Mouse (Mus musculus) hindbrain, embryonic 14.5 days (tissue): ENCODE results near the gene Dnase1l2. TPM values are rescaled to one million over a fixed set of nuclear protein-coding genes. Genes with fewer than 3 reads are reported as not detected.
"Not testable (repeated sequence)": the region's sequence is repeated elsewhere in the genome, so short reads cannot be mapped to it uniquely, and the experiment has no call there.

ENCODE experiments used
- ATAC-seq: fragments of 200-750 bp; cut with Nextera tagmentation; 2 replicates; pipeline ENCODE4 v1.8.0; 2017; ENCODE audit warnings: moderate number of reproducible peaks, mild to moderate bottlenecking, moderate TSS enrichment, moderate library complexity; ENCODE audit not compliant: low FRiP score
- DNase-seq: peaks from one replicate; pipeline ENCODE4 v3.0.0-alpha.2; 2015; ENCODE audit warnings: low spot score
- H3K27ac ChIP-seq: fragments of 300-500 bp; sonication (generic); 2 replicates; pipeline ENCODE4 v1.5.1; 2014; ENCODE audit warnings: mild to moderate bottlenecking, moderate library complexity
- H3K27me3 ChIP-seq: fragments of 300-500 bp; sonication (generic); 2 replicates; pipeline ENCODE4 v1.6.1; 2014; ENCODE audit warnings: mild to moderate bottlenecking, low read length, mixed read lengths; ENCODE audit not compliant: control insufficient read depth, insufficient read depth
- H3K36me3 ChIP-seq: fragments of 300-500 bp; sonication (generic); replicated peaks from 2 replicates; pipeline ENCODE4 v1.6.1; 2014; ENCODE audit not compliant: control insufficient read depth, insufficient read depth
- H3K4me1 ChIP-seq: fragments of 300-500 bp; sonication (generic); replicated peaks from 2 replicates; pipeline ENCODE4 v1.6.1; 2014; ENCODE audit warnings: antibody characterized with exemption, low read length, mixed read lengths; ENCODE audit not compliant: control insufficient read depth, insufficient read depth
- H3K4me2 ChIP-seq: fragments of 300-500 bp; sonication (generic); replicated peaks from 2 replicates; pipeline ENCODE4 v1.6.1; 2014; ENCODE audit warnings: mild to moderate bottlenecking, moderate library complexity
- H3K4me3 ChIP-seq: fragments of 300-500 bp; sonication (generic); replicated peaks from 2 replicates; pipeline ENCODE4 v1.5.1; 2014; ENCODE audit warnings: mild to moderate bottlenecking, low read length
- H3K9ac ChIP-seq: fragments of 300-500 bp; sonication (generic); 2 replicates; pipeline ENCODE4 v1.6.1; 2014
- H3K9me3 ChIP-seq: fragments of 300-500 bp; sonication (generic); 2 replicates; pipeline ENCODE4 v1.6.1; 2016; ENCODE audit warnings: low read length; ENCODE audit not compliant: control insufficient read depth
- WGBS: fragments of 180-500 bp; shearing (Covaris S2); extraction: QIAGEN DNeasy Blood & Tissue Kit; methylation state at CpG from one replicate; pipeline ENCODE4 v1.1.7; 2014; 5-methylcytosine and 5-hydroxymethylcytosine counted together
- polyA plus RNA-seq: library from polyadenylated mRNA; unstranded; fragments of >200 nt; fragmentation: Nextera tagmentation; extraction: Ambion mirVana; gene quantifications from 2 replicates; pipeline ENCODE4 v1.2.1, GENCODE M21; 2014

Dnase1l2 gene
- polyA plus RNA-seq, 1 experiment from 2014 or later, result 6.0 TPM

- no peaks in the 10 kb centered on the region for H3K9me3 ChIP-seq
- H3K4me1 ChIP-seq, result no peaks in the 10 kb centered on the region
- no peak overlapping the region for H3K9ac ChIP-seq
- no peak overlapping the region for H3K27ac ChIP-seq
- ATAC-seq, result no peak
- DNase-seq, result no peak
- WGBS, result 96% methylated on average over 14 of the region's 14 CpGs
- H3K4me2 ChIP-seq, result no peak overlapping the region
- H3K27me3 ChIP-seq, result no peaks in the 10 kb centered on the region
- H3K36me3 ChIP-seq, result peaks cover 95% of the 10 kb centered on the region
- no peak overlapping the region for H3K4me3 ChIP-seq
Measured at GRCm38 (mm10) chr17:24442107-24442506, 798 bp downstream of the Dnase1l2 start.

GRCm38 (mm10) chr17:24441148-24441547 is 1.8 kb downstream of the Dnase1l2 start:
- Histone ChIP-seq H3K36me3 (peaks cover 95% of the 10 kb centered on the region), H3K4me1 (no peaks in the 10 kb centered on the region), H3K4me3 (no peak overlapping the region), H3K27ac (no peak overlapping the region), H3K4me2 (no peak overlapping the region), H3K9me3 (no peaks in the 10 kb centered on the region), H3K9ac (no peak overlapping the region), H3K27me3 (no peaks in the 10 kb centered on the region)
- 43% methylated on average over 2 of the region's 2 CpGs for WGBS
- DNase-seq, result no peak
- no peak for ATAC-seq

- ATAC-seq (no peak), DNase-seq (no peak)
- Histone ChIP-seq H3K9me3 (no peaks in the 10 kb centered on the region), H3K4me2 (no peak overlapping the region), H3K36me3 (peaks cover 90% of the 10 kb centered on the region), H3K4me1 (no peaks in the 10 kb centered on the region), H3K27me3 (no peaks in the 10 kb centered on the region), H3K27ac (no peak overlapping the region), H3K9ac (no peak overlapping the region), H3K4me3 (no peak overlapping the region)
- 92% methylated on average over 8 of the region's 8 CpGs for WGBS
Measured at GRCm38 (mm10) chr17:24440377-24440776, 2.5 kb downstream of the Dnase1l2 start.

GRCm38 (mm10) chr17:24437016-24437415 is 5.9 kb downstream of the Dnase1l2 start:
- peak; percentile 71 for DNase-seq
- Histone ChIP-seq H3K9ac (no peak overlapping the region), H3K4me1 (no peaks in the 10 kb centered on the region), H3K9me3 (no peaks in the 10 kb centered on the region), H3K27me3 (no peaks in the 10 kb centered on the region), H3K36me3 (peaks cover 62% of the 10 kb centered on the region), H3K27ac (no peak overlapping the region), H3K4me3 (no peak overlapping the region), H3K4me2 (no peak overlapping the region)
- peak; percentile 45; the same call in 1 of the 2 replicates for ATAC-seq
- 82% methylated on average over 5 of the region's 5 CpGs for WGBS

- DNase-seq (no peak), ATAC-seq (no peak)
- no peaks in the 10 kb centered on the region for H3K27me3 ChIP-seq
- H3K9ac ChIP-seq, result no peak overlapping the region
- peaks cover 6% of the 10 kb centered on the region for H3K4me1 ChIP-seq
- H3K36me3 ChIP-seq, result peaks cover 15% of the 10 kb centered on the region
- no peak overlapping the region for H3K4me3 ChIP-seq
- 80% methylated on average over 14 of the region's 14 CpGs for WGBS
- H3K4me2 ChIP-seq, result no peak overlapping the region
- H3K9me3 ChIP-seq, result no peaks in the 10 kb centered on the region
- no peak overlapping the region for H3K27ac ChIP-seq
Measured at GRCm38 (mm10) chr17:24429201-24429983, 13.5 kb downstream of the Dnase1l2 start.

- H3K27ac ChIP-seq, result peak overlapping the region; percentile 96; the same call in 1 of the 2 replicates
- peak overlapping the region; percentile 57 for H3K4me3 ChIP-seq
- H3K4me1 ChIP-seq, result peaks cover 6% of the 10 kb centered on the region
- ATAC-seq (no peak), DNase-seq (no peak)
- peak overlapping the region; percentile 69 for H3K4me2 ChIP-seq
- no peaks in the 10 kb centered on the region for H3K27me3 ChIP-seq
- peak overlapping the region; percentile 82 for H3K9ac ChIP-seq
- peaks cover 34% of the 10 kb centered on the region for H3K36me3 ChIP-seq
- 5% methylated on average over 8 of the region's 8 CpGs for WGBS
- no peaks in the 10 kb centered on the region for H3K9me3 ChIP-seq
Measured at GRCm38 (mm10) chr17:24427170-24427557, 15.7 kb downstream of the Dnase1l2 start.

GRCm38 (mm10) chr17:24426471-24427169 is 16.3 kb downstream of the Dnase1l2 start, which contains the start of gene Eci1:
Gene Eci1, plus strand, starts transcription at chr17:24426641.
- Histone ChIP-seq H3K4me3 (peak within 1 kb of the TSS; percentile 57), H3K4me2 (peak within 1 kb of the TSS; percentile 69), H3K9me3 (no peaks in the 10 kb centered on the region), H3K36me3 (peaks cover 39% of the 10 kb centered on the region), H3K9ac (peak within 1 kb of the TSS; percentile 82), H3K27me3 (no peaks in the 10 kb centered on the region), H3K4me1 (peaks cover 6% of the 10 kb centered on the region), H3K27ac (peak within 1 kb of the TSS; percentile 96)
- DNase-seq (peak; percentile 75), ATAC-seq (peak; percentile 95)
- under 1% methylated on average over 48 of the region's 48 CpGs for WGBS

GRCm38 (mm10) chr17:24425905-24426304 is 17.0 kb downstream of the Dnase1l2 start:
- Histone ChIP-seq H3K27ac (peak overlapping the region; percentile 96), H3K9ac (peak overlapping the region; percentile 82; the same call in 1 of the 2 replicates), H3K36me3 (peaks cover 46% of the 10 kb centered on the region), H3K4me2 (peak overlapping the region; percentile 69), H3K27me3 (no peaks in the 10 kb centered on the region), H3K4me3 (0 out of 2 replicates have a peak overlapping the region, but pooled peaks have one; percentile 57), H3K4me1 (peaks cover 6% of the 10 kb centered on the region), H3K9me3 (no peaks in the 10 kb centered on the region)
- WGBS, result 89% methylated on average over 7 of the region's 7 CpGs
- ATAC-seq (no peak; the same call in 1 of the 2 replicates), DNase-seq (no peak)

GRCm38 (mm10) chr17:24425326-24425725 is 17.6 kb downstream of the Dnase1l2 start:
- ATAC-seq, DNase-seq: not testable (repeated sequence)
- H3K36me3 ChIP-seq, result peaks cover 52% of the 10 kb centered on the region

More at GRCm38 (mm10) chr17:24425326-24425725, 17.6 kb downstream of the Dnase1l2 start:
- H3K4me2 ChIP-seq, H3K27ac ChIP-seq, H3K27me3 ChIP-seq, H3K4me1 ChIP-seq, H3K4me3 ChIP-seq, H3K9me3 ChIP-seq, H3K9ac ChIP-seq: not testable (repeated sequence)
- WGBS, result 96% methylated on average over 4 of the region's 8 CpGs
